Mouse (Mus musculus): ENCODE data around the gene Adamts5. TPM values are rescaled to one million over a fixed set of nuclear protein-coding genes. Genes with fewer than 3 reads are reported as not detected.

The Adamts5 gene
- 5.9 and 8.4 TPM in 2 replicates for polyA plus RNA-seq (2012; ENCODE audit: insufficient read depth, insufficient read length, missing spikeins)

GRCm38 (mm10) chr16:85901581-85901910 lies at the start of gene Adamts5:
Gene Adamts5 (minus strand): TSS chr16:85901828.
- peak within 1 kb of the TSS; percentile 86 for H3K27ac ChIP-seq (replicated peaks; ENCODE audit: low read depth, low read length)

GRCm38 (mm10) chr16:85950356-85950755 lies 48.7 kb upstream of the Adamts5 start:
- no peaks in the 10 kb centered on the region for H3K4me1 ChIP-seq (ENCODE audit: control insufficient read depth, insufficient read depth, insufficient read length, low read length)
- H3K4me3 ChIP-seq (ENCODE audit: insufficient read depth, low read depth, low read length): no peak overlapping the region
- H3K27ac ChIP-seq (replicated peaks; ENCODE audit: low read depth, low read length): no peak overlapping the region

More at GRCm38 (mm10) chr16:85901581-85901910, at the start of gene Adamts5:
- peaks cover 15% of the 10 kb centered on the region for H3K4me1 ChIP-seq (ENCODE audit: control insufficient read depth, insufficient read depth, insufficient read length, low read length)
- peak within 1 kb of the TSS; percentile 84 for H3K4me3 ChIP-seq (ENCODE audit: insufficient read depth, low read depth, low read length)

GRCm38 (mm10) chr16:85926004-85926403 lies 24.4 kb upstream of the Adamts5 start:
- Histone ChIP-seq H3K27ac (replicated peaks; ENCODE audit: low read depth, low read length) (no peak overlapping the region), H3K4me1 (ENCODE audit: control insufficient read depth, insufficient read depth, insufficient read length, low read length) (no peaks in the 10 kb centered on the region), H3K4me3 (ENCODE audit: insufficient read depth, low read depth, low read length) (no peak overlapping the region)

GRCm38 (mm10) chr16:85922454-85922853 lies 20.8 kb upstream of the Adamts5 start:
- H3K4me3 ChIP-seq (ENCODE audit: insufficient read depth, low read depth, low read length): no peak overlapping the region
- H3K4me1 ChIP-seq (ENCODE audit: control insufficient read depth, insufficient read depth, insufficient read length, low read length): no peaks in the 10 kb centered on the region
- H3K27ac ChIP-seq (replicated peaks; ENCODE audit: low read depth, low read length): no peak overlapping the region

GRCm38 (mm10) chr16:85920122-85920521 lies 18.5 kb upstream of the Adamts5 start:
- no peak overlapping the region for H3K4me3 ChIP-seq (ENCODE audit: insufficient read depth, low read depth, low read length)
- H3K27ac ChIP-seq (replicated peaks; ENCODE audit: low read depth, low read length): no peak overlapping the region
- H3K4me1 ChIP-seq (ENCODE audit: control insufficient read depth, insufficient read depth, insufficient read length, low read length): no peaks in the 10 kb centered on the region

GRCm38 (mm10) chr16:85900702-85901580 lies 687 bp downstream of the Adamts5 start:
- peak overlapping the region; percentile 84 for H3K4me3 ChIP-seq (ENCODE audit: insufficient read depth, low read depth, low read length)
- H3K27ac ChIP-seq (replicated peaks; ENCODE audit: low read depth, low read length): peak overlapping the region; percentile 86
- H3K4me1 ChIP-seq (ENCODE audit: control insufficient read depth, insufficient read depth, insufficient read length, low read length): peaks cover 16% of the 10 kb centered on the region

GRCm38 (mm10) chr16:85899790-85900587 lies 1.6 kb downstream of the Adamts5 start:
- H3K4me3 ChIP-seq (ENCODE audit: insufficient read depth, low read depth, low read length): peak overlapping the region; percentile 84
- H3K4me1 ChIP-seq (ENCODE audit: control insufficient read depth, insufficient read depth, insufficient read length, low read length): peaks cover 18% of the 10 kb centered on the region
- peak overlapping the region; percentile 52 for H3K27ac ChIP-seq (replicated peaks; ENCODE audit: low read depth, low read length)

- Histone ChIP-seq H3K4me1 (ENCODE audit: control insufficient read depth, insufficient read depth, insufficient read length, low read length) (peaks cover 18% of the 10 kb centered on the region), H3K27ac (replicated peaks; ENCODE audit: low read depth, low read length) (peak overlapping the region; percentile 52), H3K4me3 (ENCODE audit: insufficient read depth, low read depth, low read length) (peak overlapping the region; percentile 84)
Measured at GRCm38 (mm10) chr16:85899301-85899721, 2.3 kb downstream of the Adamts5 start.

GRCm38 (mm10) chr16:85898816-85899215 lies 2.8 kb downstream of the Adamts5 start:
- Histone ChIP-seq H3K4me3 (ENCODE audit: insufficient read depth, low read depth, low read length) (peak overlapping the region; percentile 84), H3K4me1 (ENCODE audit: control insufficient read depth, insufficient read depth, insufficient read length, low read length) (peaks cover 18% of the 10 kb centered on the region), H3K27ac (replicated peaks; ENCODE audit: low read depth, low read length) (peak overlapping the region; percentile 52)

GRCm38 (mm10) chr16:85898391-85898790 lies 3.2 kb downstream of the Adamts5 start:
- H3K27ac ChIP-seq (replicated peaks; ENCODE audit: low read depth, low read length): 0 out of 2 replicates have a peak overlapping the region, but pooled peaks have one; percentile 35
- H3K4me1 ChIP-seq (ENCODE audit: control insufficient read depth, insufficient read depth, insufficient read length, low read length): peaks cover 18% of the 10 kb centered on the region
- H3K4me3 ChIP-seq (ENCODE audit: insufficient read depth, low read depth, low read length): peak overlapping the region; percentile 84

- Histone ChIP-seq H3K27ac (replicated peaks; ENCODE audit: low read depth, low read length) (peak overlapping the region; percentile 35; the same call in 1 of the 2 replicates), H3K4me3 (ENCODE audit: insufficient read depth, low read depth, low read length) (peak overlapping the region; percentile 43), H3K4me1 (ENCODE audit: control insufficient read depth, insufficient read depth, insufficient read length, low read length) (peaks cover 18% of the 10 kb centered on the region)
Measured at GRCm38 (mm10) chr16:85897854-85898253, 3.8 kb downstream of the Adamts5 start.

GRCm38 (mm10) chr16:85895948-85896347 lies 5.7 kb downstream of the Adamts5 start:
- no peak overlapping the region for H3K27ac ChIP-seq (replicated peaks; ENCODE audit: low read depth, low read length)
- peaks cover 18% of the 10 kb centered on the region for H3K4me1 ChIP-seq (ENCODE audit: control insufficient read depth, insufficient read depth, insufficient read length, low read length)
- peak overlapping the region; percentile 8; the same call in 1 of the 2 replicates for H3K4me3 ChIP-seq (ENCODE audit: insufficient read depth, low read depth, low read length)

- H3K27ac ChIP-seq (replicated peaks; ENCODE audit: low read depth, low read length): no peak overlapping the region
- H3K4me3 ChIP-seq (ENCODE audit: insufficient read depth, low read depth, low read length): no peak overlapping the region
- H3K4me1 ChIP-seq (ENCODE audit: control insufficient read depth, insufficient read depth, insufficient read length, low read length): 0 out of 2 replicates have a peak, but pooled peaks cover 3% of the 10 kb centered on the region
Measured at GRCm38 (mm10) chr16:85889778-85890177, 11.8 kb downstream of the Adamts5 start.

- Histone ChIP-seq H3K27ac (replicated peaks; ENCODE audit: low read depth, low read length) (no peak overlapping the region), H3K4me3 (ENCODE audit: insufficient read depth, low read depth, low read length) (no peak overlapping the region), H3K4me1 (ENCODE audit: control insufficient read depth, insufficient read depth, insufficient read length, low read length) (0 out of 2 replicates have a peak, but pooled peaks cover 3% of the 10 kb centered on the region)
Measured at GRCm38 (mm10) chr16:85887289-85888051, 14.2 kb downstream of the Adamts5 start.
